ENCODE assay signal across 20 mouse cellular contexts in the genomic region with DNA sequence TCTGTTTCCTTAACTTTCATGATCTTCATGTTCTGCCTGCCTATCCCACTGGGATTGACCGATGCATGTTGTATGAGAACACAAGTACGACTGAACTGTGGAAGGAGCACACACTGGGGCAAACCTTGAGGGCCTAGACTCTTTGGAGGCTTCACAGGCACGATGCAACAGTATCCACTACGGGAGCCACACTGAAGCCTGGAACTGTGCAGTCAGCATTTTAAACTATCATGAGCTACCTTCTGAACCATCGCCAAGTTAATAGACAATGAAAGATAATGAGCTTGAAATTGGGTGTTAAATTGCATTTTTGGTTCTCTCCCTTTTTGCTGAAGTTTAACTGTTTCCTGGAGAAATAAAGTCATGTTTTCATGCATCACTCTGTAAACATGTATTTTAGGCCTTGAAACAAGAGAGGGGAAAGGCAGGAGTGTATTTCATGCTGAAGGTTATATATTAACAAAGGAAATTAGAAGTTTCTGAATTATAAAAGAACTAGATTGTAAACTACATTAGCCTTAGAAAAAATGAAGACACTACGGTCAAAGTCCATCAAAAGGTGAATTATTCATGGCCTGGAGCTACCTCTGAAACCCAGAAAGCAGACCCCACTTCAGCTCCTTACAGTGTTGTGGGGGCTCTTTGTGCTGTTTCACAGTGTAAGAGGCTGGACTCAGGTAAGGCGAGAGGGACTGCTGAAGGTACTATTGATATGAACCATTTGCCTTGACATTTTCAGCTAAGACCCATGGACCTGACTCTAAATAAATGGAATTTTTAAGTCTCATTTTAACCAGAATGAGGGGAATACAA.
DNase-seq lines count a peak whose midpoint lies in the region; ATAC-seq and TF ChIP-seq lines count a peak whose summit lies in the region.
"Had no signal": no experiment of that assay in that cellular context is flagged by ENCODE, and none has a peak within 500 bp of the region (broad histone marks: within the 10 kb centered on the region; RNA-seq: fewer than 3 reads in every experiment).

No protein-coding gene starts in this region.

- H3K4me3 ChIP-seq in kidney, adult 2 months (ENCODE audit: insufficient read depth, low read depth, low read length): no peak overlapping the region
- H3K4me3 ChIP-seq in lung, embryonic 16.5 days (ENCODE audit: low read length): no peak overlapping the region
- no peak overlapping the region for H3K4me3 ChIP-seq in kidney, embryonic 14.5 days (ENCODE audit: low read length)
- H3K4me3 ChIP-seq in midbrain, embryonic 14.5 days (replicated peaks; ENCODE audit: low read depth, low read length): no peak overlapping the region
- H3K4me3 ChIP-seq: embryonic facial prominence, embryonic 15.5 days; hindbrain, embryonic 10.5 days; midbrain, embryonic 10.5 days had no signal

- peak; percentile 81 for DNase-seq in kidney, adult 2 months
- no peak for DNase-seq in kidney, adult 11 months
- no peak for DNase-seq in lung, postnatal 4 days
- DNase-seq in midbrain, embryonic 14.5 days: no peak
- DNase-seq in ovary, postnatal 14 days (ENCODE audit: low spot score): no peak
- DNase-seq: adrenal gland, postnatal 36 days; cerebellum, adult 11 months; cerebellum, adult 9-11 months; gastrocnemius, postnatal 14 days; heart, adult 11 months; heart, postnatal 10 days had no signal

- ATAC-seq in lung, embryonic 16.5 days (ENCODE audit: low read depth): no peak
- peak; percentile 49; the same call in 1 of the 2 replicates for ATAC-seq in kidney, embryonic 14.5 days (ENCODE audit: low FRiP score, low TSS enrichment)
- ATAC-seq in midbrain, embryonic 14.5 days (ENCODE audit: low FRiP score, low TSS enrichment): no peak
- ATAC-seq: forebrain, embryonic 16.5 days; hindbrain, embryonic 16.5 days; Patski had no signal

- no peak for TF ChIP-seq POLR2A in kidney, adult 2 months (IDR thresholded peaks at IDR 0.05; ENCODE audit: low read depth, low read length)

- H3K4me1 ChIP-seq in kidney, adult 2 months (ENCODE audit: control insufficient read depth, insufficient read depth, low read length): peaks cover 7% of the 10 kb centered on the region; the same call in 1 of the 2 replicates
- 0 out of 2 replicates have a peak, but pooled peaks cover 2% of the 10 kb centered on the region for H3K4me1 ChIP-seq in lung, embryonic 16.5 days (replicated peaks; ENCODE audit: control insufficient read depth, insufficient read depth, low read length)
- no peaks in the 10 kb centered on the region; the same call in 1 of the 2 replicates for H3K4me1 ChIP-seq in kidney, embryonic 14.5 days (ENCODE audit: control insufficient read depth, insufficient read depth, low read length)
- 0 out of 2 replicates have a peak, but pooled peaks cover 6% of the 10 kb centered on the region for H3K4me1 ChIP-seq in midbrain, embryonic 14.5 days (ENCODE audit: control insufficient read depth, insufficient read depth, low read length)

- H3K9me3 ChIP-seq in lung, embryonic 16.5 days (ENCODE audit: control insufficient read depth, low read length): no peaks in the 10 kb centered on the region
- H3K9me3 ChIP-seq in kidney, embryonic 14.5 days (ENCODE audit: control insufficient read depth, low read length): no peaks in the 10 kb centered on the region
- no peaks in the 10 kb centered on the region for H3K9me3 ChIP-seq in midbrain, embryonic 14.5 days (ENCODE audit: control insufficient read depth, low read length)
- H3K9me3 ChIP-seq: embryonic facial prominence, embryonic 15.5 days; hindbrain, embryonic 10.5 days; midbrain, embryonic 10.5 days had no signal

- no peaks in the 10 kb centered on the region for H3K27me3 ChIP-seq in kidney, adult 2 months (replicated peaks; ENCODE audit: control insufficient read depth, insufficient read depth, low read length)
- H3K27me3 ChIP-seq in lung, embryonic 16.5 days (ENCODE audit: control insufficient read depth, insufficient read depth, low read depth, low read length): no peaks in the 10 kb centered on the region
- no peaks in the 10 kb centered on the region for H3K27me3 ChIP-seq in kidney, embryonic 14.5 days (ENCODE audit: control insufficient read depth, insufficient read depth, low read length)
- H3K27me3 ChIP-seq in midbrain, embryonic 14.5 days (ENCODE audit: control insufficient read depth, insufficient read depth, low read length): no peaks in the 10 kb centered on the region
- H3K27me3 ChIP-seq: embryonic facial prominence, embryonic 15.5 days; Patski had no signal

- peak overlapping the region; percentile 65 for H3K27ac ChIP-seq in kidney, adult 2 months (ENCODE audit: insufficient read depth, low read depth, low read length)
- peak overlapping the region; percentile 18; the same call in 1 of the 2 replicates for H3K27ac ChIP-seq in lung, embryonic 16.5 days (ENCODE audit: low read length)
- H3K27ac ChIP-seq in kidney, embryonic 14.5 days (ENCODE audit: low read depth, low read length): no peak overlapping the region
- no peak overlapping the region for H3K27ac ChIP-seq in midbrain, embryonic 14.5 days (replicated peaks; ENCODE audit: low read depth, low read length)
- H3K27ac ChIP-seq: embryonic facial prominence, embryonic 15.5 days; hindbrain, embryonic 10.5 days; midbrain, embryonic 10.5 days had no signal

- no peak for TF ChIP-seq CTCF in kidney, adult 2 months (conservative IDR thresholded peaks at IDR 0.05; ENCODE audit: insufficient read depth, insufficient read length, low read depth, low read length)

- H3K4me2 ChIP-seq in lung, embryonic 16.5 days (ENCODE audit: low read depth, low read length): no peak overlapping the region
- H3K4me2 ChIP-seq in kidney, embryonic 14.5 days (replicated peaks; ENCODE audit: low read depth, low read length): no peak overlapping the region
- no peak overlapping the region for H3K4me2 ChIP-seq in midbrain, embryonic 14.5 days (ENCODE audit: low read length)
- H3K4me2 ChIP-seq: embryonic facial prominence, embryonic 15.5 days; heart, embryonic 11.5 days had no signal

- H3K9ac ChIP-seq in lung, embryonic 16.5 days (ENCODE audit: low read length): no peak overlapping the region
- H3K9ac ChIP-seq in kidney, embryonic 14.5 days (ENCODE audit: low read depth, low read length): no peak overlapping the region
- H3K9ac ChIP-seq in midbrain, embryonic 14.5 days (replicated peaks; ENCODE audit: low read length): no peak overlapping the region
- H3K9ac ChIP-seq: embryonic facial prominence, embryonic 15.5 days had no signal

- H3K36me3 ChIP-seq in kidney, adult 2 months (ENCODE audit: control insufficient read depth, insufficient read depth, low read length): no peaks in the 10 kb centered on the region
- no peaks in the 10 kb centered on the region for H3K36me3 ChIP-seq in lung, embryonic 16.5 days (ENCODE audit: control insufficient read depth, insufficient read depth, low read length)
- no peaks in the 10 kb centered on the region for H3K36me3 ChIP-seq in kidney, embryonic 14.5 days (ENCODE audit: control insufficient read depth, insufficient read depth, low read length)
- H3K36me3 ChIP-seq in midbrain, embryonic 14.5 days (ENCODE audit: control insufficient read depth, insufficient read depth, low read length): no peaks in the 10 kb centered on the region
- H3K36me3 ChIP-seq: embryonic facial prominence, embryonic 15.5 days; hindbrain, embryonic 10.5 days; midbrain, embryonic 10.5 days had no signal

- 52% methylated on average over 7 of the region's 7 CpGs for WGBS in kidney, adult 2 months
- WGBS in lung, embryonic 16.5 days: 69% methylated on average over 7 of the region's 7 CpGs
- WGBS in kidney, embryonic 14.5 days: 65% methylated on average over 7 of the region's 7 CpGs
- 73% methylated on average over 7 of the region's 7 CpGs for WGBS in midbrain, embryonic 14.5 days

Comparison
In these comparisons a context has a peak if more than half of its experiments do, and no peak if none do; other contexts are left out.
1. H3K27ac ChIP-seq: peak in kidney, adult 2 months (single experiment) and lung, embryonic 16.5 days (single experiment); none in kidney, embryonic 14.5 days (single experiment) and midbrain, embryonic 14.5 days (single experiment).